Mouse (Mus musculus) right cerebral cortex, postnatal 14 days (tissue): Measurements from ENCODE around the gene Cplx1.
"Not testable (repeated sequence)": the region's sequence is repeated elsewhere in the genome, so short reads cannot be mapped to it uniquely, and the experiment has no call there.

ENCODE experiments used
- DNase-seq: peaks from one replicate; pipeline ENCODE4 v3.0.0; 2022

The Cplx1 gene

GRCm38 (mm10) chr5:108515581-108516361 is 34.1 kb downstream of the Cplx1 start:
- no peak for DNase-seq

GRCm38 (mm10) chr5:108502286-108502685 is 47.5 kb downstream of the Cplx1 start:
- no peak for DNase-seq

GRCm38 (mm10) chr5:108501573-108501972 is 48.3 kb downstream of the Cplx1 start:
- DNase-seq: no peak

- not testable (repeated sequence) for DNase-seq
Measured at GRCm38 (mm10) chr5:108486148-108486547, 63.7 kb downstream of the Cplx1 start.

GRCm38 (mm10) chr5:108485239-108485638 is 64.6 kb downstream of the Cplx1 start:
- no peak for DNase-seq

- no peak for DNase-seq
Measured at GRCm38 (mm10) chr5:108483006-108483405, 66.8 kb downstream of the Cplx1 start.

GRCm38 (mm10) chr5:108475977-108476376 is 73.8 kb downstream of the Cplx1 start:
- no peak for DNase-seq

GRCm38 (mm10) chr5:108473737-108474136 is 76.1 kb downstream of the Cplx1 start:
- DNase-seq: no peak

- DNase-seq: no peak
Measured at GRCm38 (mm10) chr5:108469617-108470016, 80.2 kb downstream of the Cplx1 start.
